17 mouse cellular contexts compared by ENCODE assay signal in genomic region chr4:54798523-54798922, GRCm38 (mm10).
DNase-seq lines count a peak whose midpoint lies in the region; ATAC-seq lines count a peak whose summit lies in the region.
"Had no signal": no experiment of that assay in that cellular context is flagged by ENCODE, and none has a peak within 500 bp of the region (broad histone marks: within the 10 kb centered on the region; RNA-seq: fewer than 3 reads in every experiment).

No protein-coding gene starts in this region.

- peak; percentile 32 to 65; a peak in 3 of 4 replicates for ATAC-seq in hematopoietic stem cell, adult 5-6 weeks (replicated peaks in 1 of 2; ENCODE audit: insufficient read depth in 1 of 2, low FRiP score in 2 of 2, low TSS enrichment in 1 of 2, low read depth in 1 of 2, poor library complexity in 2 of 2, severe bottlenecking in 2 of 2)
- peak; percentile 68 for ATAC-seq in megakaryocyte-erythroid progenitor cell, adult 5-6 weeks (replicated peaks; ENCODE audit: low FRiP score, low TSS enrichment, poor library complexity, severe bottlenecking)
- ATAC-seq: forebrain, embryonic 13.5 days; forebrain, embryonic 15.5 days; forebrain, postnatal 0 days had no signal

- DNase-seq in 416B (ENCODE audit: low read depth), result peak; percentile 39
- no peak for DNase-seq in layer of hippocampus, postnatal 25 days (ENCODE audit: extremely low spot score in 1 of 2, low spot score in 1 of 2)
- no peak for DNase-seq in thymus, postnatal 36 days
- DNase-seq: adrenal gland, adult 2 months; adrenal gland, postnatal 10 days; adrenal gland, postnatal 25 days; cerebellum, adult 11 months; cerebellum, adult 18-20 months; cerebellum, adult 8-10 months; cerebellum, adult 9-11 months; cerebellum, postnatal 14 days; cerebellum, postnatal 36 days; forebrain, postnatal 0 days had no signal
